Mouse (Mus musculus) c-Kit-positive CD71-positive TER-119-positive erythroid progenitor cells, embryonic 14.5 days (primary cell): ENCODE measurements around the gene Ngfr.

Source experiments
- DNase-seq: peaks from one replicate; pipeline ENCODE4 v3.0.0-alpha.2; 2013; ENCODE audit warnings: low spot score

Ngfr gene

GRCm38 (mm10) chr11:95520456-95521072, 67.0 kb downstream of the Ngfr start:
- peak; percentile 73 for DNase-seq

GRCm38 (mm10) chr11:95519996-95520395, 67.5 kb downstream of the Ngfr start:
- no peak for DNase-seq

GRCm38 (mm10) chr11:95519299-95519698, 68.2 kb downstream of the Ngfr start:
- DNase-seq = no peak
